Mouse (Mus musculus) heart, adult 8-10 months (tissue): ENCODE measurements around the gene Lpar1. TPM values are rescaled to one million over a fixed set of nuclear protein-coding genes. Genes with fewer than 3 reads are reported as not detected.

ENCODE experiments used
- DNase-seq: peaks from one replicate; pipeline ENCODE4 v3.0.0; 2022; ENCODE audit warnings: low spot score
- total RNA-seq, 4 experiments: library from RNA; stranded (reverse); gene quantifications; 2 replicates each; pipeline ENCODE4 v1.2.4; 2022

Lpar1 gene
- total RNA-seq: 1 to 10 TPM; 5.8 to 8.2 (median 7.0) TPM

- DNase-seq: no peak
Observed at GRCm38 (mm10) chr4:58553631-58554358, at the start of gene Lpar1. Gene Lpar1 (minus strand): TSS chr4:58553898.

DNA sequence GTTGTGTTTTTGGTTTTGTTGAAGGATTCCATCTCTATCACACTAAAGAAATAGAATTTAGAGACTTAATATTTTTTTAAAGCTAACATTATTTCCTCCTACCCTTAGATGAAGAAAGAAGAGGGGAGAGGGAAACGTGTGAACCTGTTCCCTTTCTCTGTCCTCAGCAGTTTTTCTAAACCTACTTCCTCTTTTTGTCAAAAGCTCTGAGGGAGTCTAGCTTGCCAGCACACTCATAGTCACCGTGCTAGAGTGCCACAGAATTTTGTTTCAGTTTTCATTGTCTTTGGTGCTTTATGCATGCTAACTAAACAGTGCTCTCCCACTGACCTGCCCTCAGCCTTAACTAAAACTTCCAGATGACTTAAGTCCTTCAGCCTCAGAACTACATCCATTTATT is 32.2 kb upstream of the Lpar1 start:
- DNase-seq: no peak

DNA sequence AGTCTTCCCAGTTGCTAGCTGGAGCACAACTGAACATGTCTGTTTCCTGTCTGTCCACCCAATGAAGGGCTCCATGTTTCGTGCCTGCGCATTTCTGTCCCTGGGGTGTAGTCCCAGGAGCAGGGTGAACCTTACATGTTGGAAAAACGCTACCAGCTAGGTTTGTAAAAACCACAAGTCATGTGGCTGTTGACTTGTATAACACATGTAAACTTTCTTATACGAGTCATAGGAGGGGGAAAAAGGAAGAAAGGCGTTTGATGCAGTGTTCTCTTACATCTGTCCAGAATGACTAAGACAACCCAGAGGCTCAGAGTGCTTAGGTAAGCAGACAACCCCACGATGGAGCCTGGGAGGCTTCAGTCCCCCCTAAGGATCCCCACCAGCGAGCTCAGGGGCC is 27.5 kb upstream of the Lpar1 start:
- no peak for DNase-seq

- DNase-seq: no peak
Observed at GRCm38 (mm10) chr4:58580516-58580915, 26.8 kb upstream of the Lpar1 start.

GRCm38 (mm10) chr4:58580098-58580497 is 26.4 kb upstream of the Lpar1 start:
- DNase-seq: no peak

- peak; percentile 52 for DNase-seq
Observed at GRCm38 (mm10) chr4:58578488-58578887, 24.8 kb upstream of the Lpar1 start.

DNA sequence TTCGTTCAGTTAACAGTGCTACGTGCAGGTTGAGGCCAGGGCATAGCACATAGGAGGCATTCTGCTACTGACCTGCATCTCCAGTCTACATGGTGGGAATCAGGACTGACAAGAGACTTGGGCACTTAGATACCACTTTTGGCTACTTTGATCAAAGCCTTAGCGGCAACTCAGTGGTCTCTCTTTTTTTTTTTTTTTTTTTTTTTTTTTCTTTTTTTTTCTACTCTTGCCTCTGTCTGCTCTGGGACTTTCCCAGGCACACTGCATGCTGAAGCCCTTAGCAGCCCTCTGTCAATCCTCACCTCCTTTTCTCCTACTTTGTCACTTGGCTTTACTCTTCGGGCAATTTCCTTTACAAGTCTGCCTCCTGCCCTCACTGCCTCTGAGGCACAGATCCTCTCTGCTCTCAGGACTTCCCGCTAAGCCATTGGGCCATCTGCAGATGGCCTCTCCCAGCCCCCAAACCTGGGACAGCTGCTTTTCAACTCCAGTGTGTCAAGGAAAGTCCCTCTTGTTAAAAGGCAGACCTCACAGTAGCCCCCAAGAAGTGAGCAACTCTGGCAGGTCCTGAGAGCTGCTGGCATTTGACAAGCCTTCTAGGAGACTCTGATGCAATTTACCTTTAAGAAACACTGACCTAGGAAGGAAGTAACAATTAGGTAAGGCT is 23.8 kb upstream of the Lpar1 start:
- DNase-seq: no peak

DNA sequence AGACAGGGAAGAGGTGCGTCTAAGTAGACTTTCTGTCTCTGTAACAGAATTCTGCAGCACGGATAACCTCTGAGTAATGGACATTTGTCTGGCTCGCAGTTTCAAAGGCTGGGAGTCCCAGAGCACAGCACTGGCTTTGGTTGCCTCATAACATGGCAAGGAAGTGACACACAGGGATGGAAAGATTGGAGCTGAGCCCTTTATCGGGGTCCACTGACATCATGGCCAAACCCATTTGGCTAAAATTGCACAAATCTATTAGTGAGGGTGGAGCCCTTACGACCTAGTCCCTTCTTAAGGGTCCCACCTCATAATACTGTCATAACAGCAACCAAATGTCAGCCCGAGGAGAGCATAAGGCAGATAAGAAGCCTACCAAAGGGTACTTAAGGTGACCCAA is 22.1 kb upstream of the Lpar1 start:
- DNase-seq: peak; percentile 60

- DNase-seq: no peak
Observed at GRCm38 (mm10) chr4:58574024-58574423, 20.3 kb upstream of the Lpar1 start.

DNA sequence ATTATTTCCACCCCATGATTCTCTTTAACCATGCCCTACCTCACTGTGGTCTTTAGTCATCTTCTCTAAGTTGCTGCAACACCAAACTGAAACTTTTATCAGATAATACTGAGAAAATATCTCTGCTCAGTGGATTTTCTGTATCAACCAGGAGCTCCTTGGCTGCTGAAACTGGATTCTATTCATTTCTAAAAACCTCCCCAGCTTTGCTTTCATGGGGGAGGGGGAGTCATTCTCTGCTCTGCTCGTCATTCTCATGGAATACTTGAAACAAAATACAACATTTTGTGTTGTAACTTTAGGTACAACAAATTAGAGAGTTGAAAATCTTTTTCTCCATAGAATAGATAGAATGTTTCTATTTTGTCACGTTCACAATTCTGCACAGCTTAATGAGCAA is 18.7 kb upstream of the Lpar1 start:
- DNase-seq: no peak

GRCm38 (mm10) chr4:58571661-58572060 is 18.0 kb upstream of the Lpar1 start:
- DNase-seq: no peak

DNA sequence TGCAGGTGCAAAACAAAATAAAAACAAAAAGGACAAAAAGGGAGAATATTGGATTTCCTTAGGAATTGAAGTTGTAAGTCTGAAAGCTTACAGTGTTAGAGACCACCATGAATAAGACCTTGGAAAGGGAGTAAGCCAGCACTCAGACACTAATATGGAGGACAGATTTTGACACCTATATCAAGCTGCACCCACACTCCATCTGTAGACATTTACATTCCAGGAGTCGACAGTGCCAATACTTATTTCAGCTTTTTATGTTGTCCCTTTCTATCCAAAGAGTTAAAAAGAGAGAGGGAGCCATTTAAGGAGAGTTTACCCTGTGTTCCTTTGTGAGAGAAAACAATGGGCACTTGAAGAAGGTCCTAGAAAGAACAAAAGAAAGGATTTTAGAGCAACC is 17.5 kb upstream of the Lpar1 start:
- DNase-seq: no peak

GRCm38 (mm10) chr4:58568486-58568885 is 14.8 kb upstream of the Lpar1 start:
- peak; percentile 35 for DNase-seq

DNA sequence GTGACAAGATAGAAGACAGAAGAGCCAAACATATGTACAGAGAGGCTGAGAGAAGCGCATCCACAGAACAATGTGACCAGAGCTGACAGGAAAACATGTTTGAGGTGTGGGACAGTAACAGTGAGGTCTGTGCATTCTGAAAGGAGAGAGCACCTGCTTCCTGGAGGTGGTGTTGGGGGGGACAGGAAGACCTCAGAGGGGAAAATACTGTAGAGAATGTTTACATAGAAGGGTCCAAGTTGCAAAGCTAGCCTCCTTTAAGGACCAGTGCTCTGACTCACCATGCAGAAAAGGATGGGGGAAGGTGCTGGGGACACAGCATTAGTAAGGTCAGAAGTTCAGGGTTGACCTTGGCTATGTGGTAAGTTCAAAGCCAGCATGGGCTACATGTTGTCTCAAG is 9.1 kb upstream of the Lpar1 start:
- DNase-seq: no peak

DNA sequence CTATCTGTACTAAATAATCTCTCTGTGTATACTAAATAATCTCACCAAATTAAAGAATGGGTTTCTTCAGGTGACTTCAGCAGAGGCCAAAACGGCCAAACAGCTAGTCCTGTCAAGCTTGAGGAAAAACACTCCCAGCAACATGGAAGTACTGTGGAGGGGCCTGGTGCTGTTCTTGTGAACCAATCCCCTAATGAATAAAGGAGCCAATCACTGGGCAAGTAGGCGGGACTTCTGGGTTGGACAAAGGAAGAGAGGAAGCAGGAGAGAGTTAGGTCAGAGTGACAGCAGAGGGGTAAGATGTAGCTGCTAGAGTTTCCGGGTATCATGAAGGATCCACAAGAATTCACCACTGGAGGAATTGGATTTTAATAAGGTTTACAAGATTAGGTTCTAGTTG is 3.3 kb upstream of the Lpar1 start:
- DNase-seq: no peak

DNA sequence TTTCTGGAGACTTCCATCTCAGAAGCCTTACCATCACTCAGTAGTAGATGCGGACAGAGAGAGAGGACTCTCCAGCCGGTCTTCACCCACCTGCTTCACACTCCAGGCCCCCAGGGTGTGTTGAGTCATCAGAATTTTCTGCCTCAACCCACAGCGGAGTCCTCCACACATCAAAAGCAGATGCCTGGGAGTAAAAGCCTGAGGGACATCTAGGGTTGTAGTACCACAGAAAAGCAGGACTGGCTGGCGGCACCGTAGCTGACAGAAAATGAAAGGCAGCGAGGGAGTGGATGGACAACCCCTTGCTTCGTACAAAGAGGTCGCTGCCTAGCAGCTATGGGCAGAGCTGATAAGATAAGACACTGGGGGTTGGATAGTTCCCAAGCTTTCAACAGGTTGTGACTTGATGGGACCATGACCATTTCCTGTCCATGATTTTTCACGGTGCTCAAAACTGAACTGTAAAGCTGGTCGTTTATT is 701 bp upstream of the Lpar1 start:
- no peak for DNase-seq

GRCm38 (mm10) chr4:58552731-58553630 is 717 bp downstream of the Lpar1 start:
- DNase-seq: peak; percentile 49

DNA sequence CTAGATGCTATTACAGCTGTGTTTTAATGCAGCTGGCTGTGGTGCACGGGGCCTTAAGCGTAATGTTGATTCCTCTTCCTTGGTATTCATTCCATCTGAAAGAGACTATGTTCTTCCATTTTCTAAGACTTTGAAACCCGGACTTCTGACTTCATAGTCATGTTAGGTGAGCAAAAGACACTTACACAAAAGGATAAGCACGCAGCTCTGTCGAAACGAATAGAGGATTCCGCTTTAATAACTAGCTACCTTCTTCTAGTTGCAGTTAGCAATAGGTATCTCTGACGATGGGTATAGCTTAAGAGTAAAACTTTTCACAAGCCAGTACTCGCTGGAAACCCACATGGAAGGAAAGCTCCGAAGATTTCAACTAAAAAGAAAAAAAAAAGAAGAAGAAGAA is 1.5 kb downstream of the Lpar1 start:
- DNase-seq: peak; percentile 14

DNA sequence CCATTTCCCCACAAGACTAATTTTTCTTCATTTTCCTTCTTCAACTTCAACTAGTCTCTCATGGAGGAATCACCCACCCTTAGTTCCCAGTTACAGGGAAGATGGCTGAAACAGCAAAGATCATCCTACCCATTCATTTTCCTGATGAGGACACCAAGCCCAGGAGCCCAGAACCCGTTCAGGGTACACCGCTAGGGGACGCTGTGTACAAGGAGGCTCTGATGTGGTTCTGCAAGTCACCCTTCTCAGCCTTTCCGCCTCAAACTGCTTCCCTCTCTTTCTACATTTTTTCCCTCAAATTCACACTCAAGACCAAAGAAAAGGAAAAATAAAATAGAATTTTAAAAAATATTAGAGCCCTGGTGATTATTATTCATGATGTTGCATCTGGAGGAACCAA is 1.9 kb downstream of the Lpar1 start:
- DNase-seq: peak; percentile 79

GRCm38 (mm10) chr4:58547725-58548124 is 6.0 kb downstream of the Lpar1 start:
- no peak for DNase-seq

- peak; percentile 24 for DNase-seq
Observed at GRCm38 (mm10) chr4:58547273-58547565, 6.5 kb downstream of the Lpar1 start.
